Mouse (Mus musculus): ENCODE measurements around the gene Intu. TPM values are rescaled to one million over a fixed set of nuclear protein-coding genes. Genes with fewer than 3 reads are reported as not detected.

The Intu gene
- 5.6 and 6.5 TPM in 2 replicates for polyA plus RNA-seq (2016; fragmentation: Nextera tagmentation; extraction: Ambion mirVana)

DNA sequence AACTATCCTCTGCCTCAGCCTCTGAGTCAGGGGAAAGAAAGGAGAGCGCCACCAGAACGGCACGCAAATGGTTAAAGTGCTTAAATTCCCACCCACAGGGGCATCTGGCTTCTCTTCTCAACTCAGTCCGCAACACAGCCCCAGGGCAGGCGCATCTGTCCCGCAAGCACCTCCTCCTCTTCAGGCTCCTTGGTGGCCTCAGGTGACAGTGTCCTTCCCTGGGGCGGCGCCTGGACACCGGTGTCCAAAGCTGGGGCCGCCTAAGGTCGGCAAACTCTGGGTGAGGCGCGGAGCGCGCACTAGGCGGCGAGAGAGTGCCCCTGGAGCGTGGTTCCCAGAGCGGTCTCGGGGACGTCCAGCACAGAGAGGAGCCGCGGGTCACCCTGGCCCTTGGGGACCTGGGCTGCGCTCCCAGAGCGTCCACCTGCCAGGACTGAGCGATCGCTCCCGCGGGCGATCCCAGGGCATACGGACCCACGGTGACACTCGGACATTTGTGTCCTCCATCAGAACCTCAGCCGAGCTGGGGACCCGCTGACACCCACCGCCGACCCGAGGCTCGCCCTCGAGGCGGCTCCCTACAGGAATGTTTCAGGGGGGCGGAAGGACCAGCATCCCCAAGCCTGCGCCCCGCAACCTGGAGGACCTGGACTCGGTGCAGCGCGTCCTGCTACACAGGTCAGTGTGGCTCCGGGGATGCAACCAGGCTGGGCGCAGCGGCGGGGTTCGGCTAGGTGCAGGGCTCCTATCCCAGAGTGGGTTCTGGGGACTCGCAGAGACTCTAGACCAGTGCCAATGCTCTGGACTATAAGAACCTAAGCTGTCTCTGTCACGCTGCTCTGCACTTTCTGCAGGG is at the start of gene Intu:
Gene Intu (plus strand): TSS at position 1 of the 856 bp plus-strand sequence.
- Histone ChIP-seq H3K27ac (replicated peaks) (no peak within 1 kb of the TSS), H3K4me1 (peaks cover 26% of the 10 kb centered on the region), H3K4me2 (replicated peaks) (peak within 1 kb of the TSS; percentile 100), H3K27me3 (peaks cover 59% of the 10 kb centered on the region), H3K9ac (replicated peaks) (peak within 1 kb of the TSS; percentile 65), H3K9me3 (peaks cover 4% of the 10 kb centered on the region; the same call in 1 of the 2 replicates), H3K36me3 (no peaks in the 10 kb centered on the region), H3K4me3 (peak within 1 kb of the TSS; percentile 58)
- WGBS: under 1% methylated on average over 54 of the region's 54 CpGs
- peak; percentile 84 for ATAC-seq (ENCODE audit: low FRiP score, low read depth)

DNA sequence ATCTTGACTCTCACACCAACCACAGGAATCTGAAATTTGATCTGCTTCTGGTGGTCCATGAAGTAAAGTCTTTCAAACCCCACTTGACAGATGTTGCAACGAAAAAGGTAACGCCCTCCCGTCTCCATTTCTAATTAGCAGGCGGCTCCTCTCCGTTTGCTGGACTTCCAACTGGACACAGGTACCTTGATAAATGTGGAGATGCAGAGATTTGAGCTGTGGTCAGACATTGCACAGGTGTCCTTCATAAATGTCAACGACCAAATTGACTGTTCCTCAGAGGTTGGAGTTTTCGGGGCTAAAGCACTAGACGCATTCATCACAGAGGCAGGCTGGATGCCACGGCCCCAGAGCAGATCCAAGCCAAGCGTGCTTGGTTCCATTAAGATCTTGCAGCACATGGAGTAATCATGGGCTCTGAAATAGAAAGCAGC is 47.8 kb upstream of the Intu start:
- H3K9ac ChIP-seq (replicated peaks): no peak overlapping the region
- 82% methylated on average over 10 of the region's 10 CpGs for WGBS
- no peak for ATAC-seq (ENCODE audit: low FRiP score, low read depth)

DNA sequence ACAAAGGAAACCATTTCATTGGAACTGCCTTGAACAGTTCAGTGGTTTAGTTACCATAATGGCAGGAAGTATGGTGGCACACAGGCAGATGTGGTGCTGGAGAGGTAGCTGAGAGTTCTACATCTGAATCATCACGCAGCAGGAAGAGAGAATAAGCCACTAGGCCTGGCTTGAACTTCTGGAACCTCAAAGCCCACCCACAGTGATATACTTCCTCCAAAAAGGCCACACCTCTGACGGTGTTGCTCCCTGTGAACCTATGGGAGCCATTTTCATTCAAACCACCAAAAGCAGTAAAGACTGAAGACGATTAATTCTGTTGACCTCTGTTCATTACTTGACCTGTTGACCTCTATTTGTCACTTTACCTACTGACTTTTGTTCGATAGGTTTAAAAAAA is 43.7 kb upstream of the Intu start:
- Histone ChIP-seq H3K4me3 (no peak overlapping the region), H3K9ac (replicated peaks) (no peak overlapping the region), H3K36me3 (no peaks in the 10 kb centered on the region), H3K9me3 (no peaks in the 10 kb centered on the region), H3K4me2 (replicated peaks) (no peak overlapping the region), H3K27me3 (no peaks in the 10 kb centered on the region), H3K27ac (replicated peaks) (no peak overlapping the region), H3K4me1 (no peaks in the 10 kb centered on the region)
- 83% methylated on average over 4 of the region's 4 CpGs for WGBS
- no peak for ATAC-seq (ENCODE audit: low FRiP score, low read depth)

More for the DNA sequence above, 47.8 kb upstream of the Intu start:
- no peaks in the 10 kb centered on the region for H3K9me3 ChIP-seq
- no peak overlapping the region for H3K4me3 ChIP-seq
- H3K27ac ChIP-seq (replicated peaks): no peak overlapping the region
- H3K4me1 ChIP-seq: no peaks in the 10 kb centered on the region
- no peaks in the 10 kb centered on the region for H3K27me3 ChIP-seq
- no peaks in the 10 kb centered on the region for H3K36me3 ChIP-seq
- H3K4me2 ChIP-seq (replicated peaks): no peak overlapping the region

DNA sequence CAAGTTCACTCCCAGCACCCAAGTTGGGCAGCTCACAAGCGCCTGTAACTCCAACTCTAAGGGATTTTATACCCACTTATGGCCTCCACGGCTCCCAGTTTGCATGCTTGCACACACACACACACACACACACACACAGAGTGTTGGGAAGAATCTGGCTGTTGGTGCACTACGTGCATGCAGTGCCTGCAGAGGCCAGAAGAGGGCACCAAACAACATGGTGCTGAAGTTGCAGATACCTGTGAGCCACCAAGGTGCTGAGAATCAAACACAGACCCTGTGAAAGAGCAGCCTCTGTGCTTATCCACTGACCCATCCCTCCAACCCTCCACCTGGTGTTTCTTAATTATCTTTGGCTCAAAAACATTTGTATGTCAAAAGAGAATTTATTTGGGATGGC is 39.3 kb upstream of the Intu start:
- Histone ChIP-seq H3K27me3 (no peaks in the 10 kb centered on the region), H3K9me3 (no peaks in the 10 kb centered on the region), H3K9ac (replicated peaks) (no peak overlapping the region), H3K4me1 (no peaks in the 10 kb centered on the region), H3K4me3 (no peak overlapping the region), H3K27ac (replicated peaks) (no peak overlapping the region), H3K4me2 (replicated peaks) (no peak overlapping the region), H3K36me3 (no peaks in the 10 kb centered on the region)
- no peak for ATAC-seq (ENCODE audit: low FRiP score, low read depth)
- 95% methylated on average over 3 of the region's 3 CpGs for WGBS

DNA sequence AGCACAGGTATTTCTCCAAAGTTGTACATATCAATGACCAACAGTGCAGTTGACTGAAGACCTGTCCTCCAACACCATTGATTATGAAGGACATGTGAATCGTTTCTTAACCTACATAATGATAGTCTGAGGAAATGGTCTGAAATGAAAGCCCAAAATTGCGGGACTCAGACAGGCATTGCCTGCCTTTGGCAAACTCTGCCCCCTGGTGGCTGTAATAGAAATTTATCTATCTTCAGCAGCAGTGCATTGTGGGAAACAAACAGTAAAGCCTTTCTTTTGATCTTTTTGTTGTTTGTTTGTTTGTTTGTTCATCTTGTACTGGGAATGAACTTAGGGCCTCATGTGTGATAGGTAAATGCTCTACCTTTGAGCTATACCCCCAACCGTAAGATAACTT is 32.2 kb upstream of the Intu start:
- H3K36me3 ChIP-seq: no peaks in the 10 kb centered on the region
- no peak for ATAC-seq (ENCODE audit: low FRiP score, low read depth)
- WGBS: 87% methylated on average over 3 of the region's 3 CpGs
- H3K4me1 ChIP-seq: no peaks in the 10 kb centered on the region
- no peak overlapping the region for H3K4me2 ChIP-seq (replicated peaks)
- no peak overlapping the region for H3K4me3 ChIP-seq
- no peak overlapping the region for H3K9ac ChIP-seq (replicated peaks)
- H3K27ac ChIP-seq (replicated peaks): no peak overlapping the region
- H3K9me3 ChIP-seq: no peaks in the 10 kb centered on the region
- no peaks in the 10 kb centered on the region for H3K27me3 ChIP-seq

DNA sequence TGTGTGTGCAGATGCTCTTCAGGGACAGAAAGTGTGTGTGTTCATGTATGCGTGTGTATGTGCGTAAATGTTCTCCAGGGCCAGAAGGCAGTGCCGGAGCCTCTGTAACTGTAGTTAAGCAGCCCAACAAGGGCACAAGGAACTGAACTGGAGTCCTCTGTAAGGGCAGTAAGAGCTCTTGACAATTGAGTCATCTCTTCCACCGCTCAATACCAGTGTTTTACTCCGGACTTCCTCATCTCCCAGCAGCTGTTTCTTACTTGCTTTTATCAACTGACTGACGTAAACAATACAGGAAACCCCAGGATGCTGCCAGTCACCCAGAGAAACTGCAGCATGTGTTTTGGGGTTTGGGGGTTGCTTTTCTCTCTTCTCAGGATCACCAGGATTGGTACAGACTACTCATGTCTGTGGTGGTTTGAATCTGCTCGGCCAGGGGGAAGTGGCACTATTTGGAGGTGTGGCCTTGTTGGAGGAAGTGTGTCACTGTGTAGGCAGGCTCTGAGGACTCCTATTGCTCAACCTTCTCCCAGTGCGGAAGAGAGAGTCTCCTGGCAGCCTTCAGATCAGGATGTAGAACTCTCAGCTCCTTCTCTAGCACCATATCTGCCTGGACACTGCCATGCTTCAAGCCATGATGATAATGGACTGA is 30.8 kb upstream of the Intu start:
- no peak overlapping the region for H3K27ac ChIP-seq (replicated peaks)
- H3K4me2 ChIP-seq (replicated peaks): no peak overlapping the region
- H3K27me3 ChIP-seq: no peaks in the 10 kb centered on the region
- no peaks in the 10 kb centered on the region for H3K36me3 ChIP-seq
- H3K4me1 ChIP-seq: no peaks in the 10 kb centered on the region
- H3K9ac ChIP-seq (replicated peaks): no peak overlapping the region
- H3K9me3 ChIP-seq: no peaks in the 10 kb centered on the region
- 93% methylated on average over 8 of the region's 8 CpGs for WGBS
- ATAC-seq (ENCODE audit: low FRiP score, low read depth): no peak
- no peak overlapping the region for H3K4me3 ChIP-seq

DNA sequence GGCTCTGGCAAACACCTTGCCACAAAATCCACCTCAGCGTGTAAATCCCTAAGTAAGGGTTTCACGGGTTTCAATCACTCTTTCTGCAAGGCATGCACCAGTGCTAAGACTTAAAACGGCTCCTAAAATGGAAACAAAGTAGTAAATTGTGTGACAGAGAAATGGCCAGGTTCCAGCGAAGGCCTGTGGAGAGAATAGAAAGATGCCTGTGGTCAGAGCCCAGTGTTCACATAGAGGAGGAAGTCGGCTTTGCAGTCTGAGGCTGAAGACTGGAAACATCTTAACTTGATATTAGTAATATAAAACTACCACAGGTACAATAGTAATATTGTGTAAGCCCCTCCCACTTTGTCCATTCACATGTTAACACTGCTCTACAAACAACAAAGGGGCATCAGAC is 26.7 kb upstream of the Intu start:
- Histone ChIP-seq H3K9me3 (no peaks in the 10 kb centered on the region), H3K4me1 (no peaks in the 10 kb centered on the region), H3K36me3 (no peaks in the 10 kb centered on the region), H3K27me3 (no peaks in the 10 kb centered on the region), H3K27ac (replicated peaks) (no peak overlapping the region), H3K4me3 (no peak overlapping the region), H3K4me2 (replicated peaks) (no peak overlapping the region), H3K9ac (replicated peaks) (no peak overlapping the region)
- 90% methylated on average over 5 of the region's 5 CpGs for WGBS
- no peak for ATAC-seq (ENCODE audit: low FRiP score, low read depth)

DNA sequence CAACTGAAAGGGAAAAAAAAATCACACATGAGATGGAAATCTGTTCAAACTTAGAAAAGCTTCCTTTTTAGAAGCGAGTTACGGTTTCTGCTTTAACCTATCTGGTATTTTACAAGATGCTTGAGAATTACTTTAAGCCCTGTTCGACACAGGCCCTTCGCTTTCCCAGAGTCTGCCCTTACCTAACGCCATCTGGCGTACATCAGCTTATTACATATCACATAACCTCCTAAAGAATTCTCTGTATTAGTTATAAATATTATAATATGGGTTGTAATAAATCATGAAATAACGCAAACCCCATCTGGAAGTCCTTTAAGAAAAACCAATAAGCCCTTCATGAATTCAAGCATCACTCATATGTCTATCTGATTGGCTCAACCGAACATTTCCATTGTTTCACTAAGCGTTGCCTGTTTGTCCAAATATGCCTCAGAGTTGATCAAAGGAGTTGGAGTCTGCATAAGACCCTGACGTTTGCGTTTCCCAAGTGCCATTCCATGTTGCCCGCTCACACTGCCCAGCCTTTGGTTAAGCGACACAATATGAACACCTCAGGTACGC is 25.6 kb upstream of the Intu start:
- WGBS: 94% methylated on average over 14 of the region's 14 CpGs
- Histone ChIP-seq H3K27me3 (no peaks in the 10 kb centered on the region), H3K4me3 (no peak overlapping the region), H3K4me2 (replicated peaks) (no peak overlapping the region), H3K36me3 (no peaks in the 10 kb centered on the region), H3K9ac (replicated peaks) (no peak overlapping the region), H3K9me3 (no peaks in the 10 kb centered on the region), H3K27ac (replicated peaks) (no peak overlapping the region), H3K4me1 (no peaks in the 10 kb centered on the region)
- ATAC-seq (ENCODE audit: low FRiP score, low read depth): no peak

DNA sequence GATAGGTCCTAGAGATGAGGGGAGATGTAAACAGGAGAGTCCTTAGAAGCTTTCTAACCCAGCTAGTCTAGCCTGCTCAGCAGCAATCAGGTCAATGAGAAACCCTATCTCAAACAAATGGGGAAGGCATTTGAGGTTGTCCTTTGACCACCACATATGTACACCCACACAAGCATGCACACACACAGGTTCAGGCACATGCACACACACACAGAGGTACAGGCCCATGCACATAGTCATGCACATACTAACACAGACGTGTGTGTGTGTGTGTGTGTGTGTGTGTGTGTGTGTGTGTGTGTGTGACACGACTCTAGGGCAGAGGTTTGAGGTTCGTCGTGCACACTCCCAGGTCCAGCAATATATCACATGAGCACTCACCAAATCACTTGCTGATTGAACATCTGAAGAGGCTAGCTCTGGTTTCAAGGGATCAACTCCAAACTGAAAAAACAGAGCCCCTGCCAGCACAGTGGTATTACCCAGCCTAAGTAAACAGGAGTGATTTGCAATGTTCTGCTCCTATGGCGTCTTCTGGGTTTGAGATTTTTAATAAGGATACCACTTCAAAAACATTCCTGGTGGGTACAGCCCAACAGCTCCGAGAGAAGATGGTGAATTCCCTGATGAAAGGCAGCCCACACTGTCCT is 22.0 kb upstream of the Intu start:
- Histone ChIP-seq H3K27ac (replicated peaks) (no peak overlapping the region), H3K9ac (replicated peaks) (no peak overlapping the region)
- ATAC-seq (ENCODE audit: low FRiP score, low read depth): no peak

DNA sequence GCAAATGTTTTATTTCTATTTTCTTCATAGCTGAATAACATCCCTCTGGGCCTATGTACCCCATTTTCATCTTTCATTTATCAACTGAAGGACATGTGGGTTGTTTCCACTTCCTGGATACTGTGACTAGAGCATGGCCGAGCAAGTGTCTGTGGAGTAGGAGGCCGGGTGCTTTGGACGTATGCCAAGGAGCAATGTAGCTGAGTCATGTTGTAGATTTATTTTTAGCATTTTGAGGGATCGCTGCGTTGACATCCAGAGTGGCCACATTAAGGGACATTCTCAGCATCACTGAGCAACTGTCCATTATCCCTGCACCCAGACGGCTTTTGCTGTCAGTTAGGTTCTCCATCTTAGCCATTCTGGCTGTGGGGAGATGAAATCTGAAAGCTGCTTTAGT is 20.5 kb upstream of the Intu start:
- Histone ChIP-seq H3K9me3 (no peaks in the 10 kb centered on the region), H3K27me3 (no peaks in the 10 kb centered on the region), H3K9ac (replicated peaks) (no peak overlapping the region), H3K36me3 (no peaks in the 10 kb centered on the region), H3K4me1 (no peaks in the 10 kb centered on the region), H3K4me3 (no peak overlapping the region), H3K4me2 (replicated peaks) (no peak overlapping the region), H3K27ac (replicated peaks) (no peak overlapping the region)
- WGBS: 86% methylated on average over 6 of the region's 6 CpGs
- ATAC-seq (ENCODE audit: low FRiP score, low read depth): no peak

More for the DNA sequence above, 22.0 kb upstream of the Intu start:
- no peak overlapping the region for H3K4me2 ChIP-seq (replicated peaks)
- WGBS: 86% methylated on average over 6 of the region's 6 CpGs
- H3K36me3 ChIP-seq: no peaks in the 10 kb centered on the region
- H3K27me3 ChIP-seq: no peaks in the 10 kb centered on the region
- no peaks in the 10 kb centered on the region for H3K4me1 ChIP-seq
- H3K9me3 ChIP-seq: no peaks in the 10 kb centered on the region
- no peak overlapping the region for H3K4me3 ChIP-seq

DNA sequence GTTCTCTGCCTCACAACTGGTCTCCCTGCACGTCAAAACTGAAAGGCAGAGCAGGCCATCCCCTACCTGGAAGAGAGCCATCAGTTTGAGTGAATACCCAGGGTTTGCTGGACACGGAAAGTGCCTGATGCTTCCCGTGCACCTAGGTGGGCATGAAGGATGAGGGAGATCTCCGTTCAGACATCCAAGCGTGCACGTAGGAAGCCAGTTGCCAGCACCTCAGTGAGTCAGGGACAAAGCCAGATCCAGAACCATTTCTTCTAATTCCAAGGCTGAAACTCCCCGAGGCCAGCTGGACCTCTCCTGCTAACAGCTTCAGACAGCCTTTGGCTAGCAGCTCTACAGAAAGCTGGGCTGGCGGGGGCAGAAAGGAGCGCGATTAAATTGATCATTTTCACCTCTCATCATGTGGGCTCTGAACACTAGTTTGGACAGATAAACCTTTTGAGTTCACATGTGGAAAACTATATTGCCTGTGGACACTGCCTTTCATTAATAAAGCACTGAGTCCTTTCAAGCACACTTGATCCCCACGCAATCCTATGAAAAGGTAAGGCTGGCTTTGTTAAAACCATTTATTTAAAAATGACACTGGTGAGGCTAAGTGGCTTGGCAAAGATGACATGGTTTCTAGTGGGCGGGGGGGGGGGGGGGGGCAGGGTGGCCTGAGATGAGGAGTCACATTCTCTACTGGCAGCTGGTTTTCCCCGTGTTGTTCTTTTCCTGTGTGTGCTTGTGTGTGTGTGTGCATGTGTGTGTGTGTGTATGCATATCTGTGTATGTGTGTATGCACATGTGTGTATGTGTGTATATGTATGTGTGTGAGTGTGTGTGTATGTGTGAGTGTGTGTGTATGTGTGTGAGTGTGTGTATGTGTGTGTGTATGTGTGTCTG is 17.9 kb upstream of the Intu start:
- no peaks in the 10 kb centered on the region for H3K9me3 ChIP-seq
- no peak overlapping the region for H3K4me3 ChIP-seq
- no peaks in the 10 kb centered on the region for H3K36me3 ChIP-seq
- WGBS: 86% methylated on average over 13 of the region's 13 CpGs
- no peak for ATAC-seq (ENCODE audit: low FRiP score, low read depth)
- no peak overlapping the region for H3K9ac ChIP-seq (replicated peaks)
- no peaks in the 10 kb centered on the region for H3K27me3 ChIP-seq
- H3K4me1 ChIP-seq: no peaks in the 10 kb centered on the region
- no peak overlapping the region for H3K27ac ChIP-seq (replicated peaks)
- H3K4me2 ChIP-seq (replicated peaks): no peak overlapping the region

Data from midbrain, embryonic 12.5 days (tissue).